Mouse (Mus musculus) neural tube, embryonic 12.5 days (tissue): ENCODE data around the gene Hist2h2aa1. TPM values are rescaled to one million over a fixed set of nuclear protein-coding genes. Genes with fewer than 3 reads are reported as not detected.
A peak's percentile ranks its signal among the peaks of the same experiment; 100 is the strongest.
"Not testable (repeated sequence)": the region's sequence is repeated elsewhere in the genome, so short reads cannot be mapped to it uniquely, and the experiment has no call there.

Source experiments
- ATAC-seq: fragments of 200-750 bp; cut with Nextera tagmentation; 2 replicates; pipeline ENCODE4 v1.8.0; 2017; ENCODE audit warnings: low read depth, mild to moderate bottlenecking, moderate TSS enrichment, moderate library complexity; ENCODE audit not compliant: low FRiP score
- H3K27ac ChIP-seq: fragments of 300-500 bp; sonication (generic); 2 replicates; pipeline ENCODE4 v1.5.1; 2016
- H3K27me3 ChIP-seq: fragments of 300-500 bp; sonication (generic); replicated peaks from 2 replicates; pipeline ENCODE4 v1.6.1; 2016; ENCODE audit warnings: mild to moderate bottlenecking
- H3K36me3 ChIP-seq: fragments of 300-500 bp; sonication (generic); 2 replicates; pipeline ENCODE4 v1.6.1; 2016; ENCODE audit warnings: mild to moderate bottlenecking
- H3K4me1 ChIP-seq: fragments of 300-500 bp; sonication (generic); 2 replicates; pipeline ENCODE4 v1.6.1; 2016
- H3K4me2 ChIP-seq: fragments of 300-500 bp; sonication (generic); replicated peaks from 2 replicates; pipeline ENCODE4 v1.6.1; 2016; ENCODE audit warnings: mild to moderate bottlenecking
- H3K4me3 ChIP-seq: fragments of 300-500 bp; sonication (generic); 2 replicates; pipeline ENCODE4 v1.5.1; 2016
- H3K9ac ChIP-seq: fragments of 300-500 bp; sonication (generic); 2 replicates; pipeline ENCODE4 v1.6.1; 2016; ENCODE audit warnings: mild to moderate bottlenecking
- H3K9me3 ChIP-seq: fragments of 300-500 bp; sonication (generic); 2 replicates; pipeline ENCODE4 v1.6.1; 2016; ENCODE audit warnings: mild to moderate bottlenecking
- WGBS: fragments of 180-500 bp; shearing (Covaris S2); methylation state at CpG from one replicate; pipeline ENCODE4 v1.1.7; 2016; 5-methylcytosine and 5-hydroxymethylcytosine counted together
- polyA plus RNA-seq: library from polyadenylated mRNA; unstranded; fragments of >200 nt; fragmentation: Nextera tagmentation; extraction: Ambion mirVana; gene quantifications from 2 replicates; pipeline ENCODE4 v1.2.1, GENCODE M21; 2016

Hist2h2aa1 gene
- 19.2 and 21.1 TPM in 2 replicates for polyA plus RNA-seq

DNA sequence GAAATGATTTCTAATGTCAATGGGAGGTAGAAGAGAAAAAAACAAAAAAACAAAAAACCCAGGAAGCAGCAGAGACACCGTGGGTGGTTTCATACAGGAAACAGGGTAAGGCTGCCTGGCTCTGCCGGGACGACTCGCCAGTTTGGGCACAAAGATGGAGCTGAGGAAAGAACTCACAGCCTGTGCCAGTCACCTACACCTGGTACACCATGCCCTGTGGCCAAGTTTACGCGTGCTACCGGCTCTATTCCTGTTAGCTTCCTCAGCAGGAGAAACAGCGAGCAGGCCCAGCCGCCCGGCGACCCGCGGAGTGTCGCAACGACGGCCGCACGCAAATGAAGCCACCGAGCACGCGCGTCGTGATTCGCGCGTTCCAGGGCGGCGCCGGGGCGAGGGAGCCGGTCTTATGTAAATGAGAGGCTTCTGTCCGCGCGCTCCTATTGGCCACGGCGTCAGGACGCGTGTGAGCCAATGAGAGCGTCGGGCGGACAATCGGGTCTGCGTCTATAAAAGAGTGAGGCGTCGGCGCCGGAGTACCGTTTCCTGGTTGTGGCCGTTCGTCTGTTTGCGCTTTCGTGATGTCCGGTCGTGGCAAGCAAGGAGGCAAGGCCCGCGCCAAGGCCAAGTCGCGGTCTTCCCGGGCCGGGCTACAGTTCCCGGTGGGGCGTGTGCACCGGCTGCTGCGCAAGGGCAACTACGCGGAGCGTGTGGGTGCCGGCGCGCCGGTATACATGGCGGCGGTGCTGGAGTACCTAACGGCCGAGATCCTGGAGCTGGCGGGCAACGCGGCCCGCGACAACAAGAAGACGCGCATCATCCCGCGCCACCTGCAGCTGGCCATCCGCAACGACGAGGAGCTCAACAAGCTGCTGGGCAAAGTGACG lies at the start of gene Hist2h2aa1:
Hist2h2aa1 (plus strand) TSS at position 495 of the 884 bp plus-strand sequence.
- H3K36me3 ChIP-seq, H3K9me3 ChIP-seq, H3K27me3 ChIP-seq: not testable (repeated sequence)
- WGBS, result under 1% methylated on average over 46 of the region's 88 CpGs
- peak within 1 kb of the TSS; percentile 64 for H3K4me2 ChIP-seq
- H3K4me1 ChIP-seq, result peaks cover 18% of the 10 kb centered on the region
- ATAC-seq, result peak; percentile 80
- peak within 1 kb of the TSS; percentile 68 for H3K9ac ChIP-seq
- peak within 1 kb of the TSS; percentile 41 for H3K4me3 ChIP-seq
- peak within 1 kb of the TSS; percentile 92 for H3K27ac ChIP-seq

DNA sequence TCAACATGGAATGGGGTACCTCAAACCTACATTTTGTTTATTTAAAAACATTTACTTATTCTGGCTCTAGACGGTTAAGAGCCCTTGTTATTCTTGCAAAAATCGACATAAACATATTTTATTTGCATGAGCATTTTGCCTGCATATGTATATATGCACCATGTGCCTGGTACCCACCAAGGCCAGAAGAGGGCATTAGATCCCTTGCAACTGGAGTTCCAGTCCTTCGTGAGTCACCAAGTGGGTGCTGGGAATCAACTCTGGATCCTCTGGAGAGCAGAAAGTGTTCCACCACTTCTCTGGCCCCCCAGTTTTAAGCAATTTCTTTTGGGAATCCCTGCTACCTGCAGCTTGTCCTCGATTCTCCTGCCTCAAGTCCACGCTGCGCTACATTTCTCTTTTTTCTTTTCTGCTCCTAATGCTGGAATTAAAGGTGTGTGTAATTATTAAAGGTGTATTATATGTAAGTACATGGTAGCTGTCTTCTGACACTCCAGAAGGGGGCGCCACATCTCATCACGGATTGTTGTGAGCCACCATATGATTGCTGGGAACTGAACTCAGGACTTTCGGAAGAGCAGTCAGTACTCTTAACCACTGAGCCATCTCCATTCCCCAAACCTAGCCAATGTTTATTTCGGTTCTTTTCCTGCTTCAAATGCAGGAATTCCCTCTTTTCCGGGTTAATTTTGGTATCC lies 49.5 kb upstream of the Hist2h2aa1 start:
- Histone ChIP-seq H3K4me3 (no peak overlapping the region), H3K4me1 (peaks cover 11% of the 10 kb centered on the region), H3K4me2 (peak overlapping the region; percentile 93; the same call in 1 of the 2 replicates), H3K36me3 (peaks cover 13% of the 10 kb centered on the region), H3K9me3 (no peaks in the 10 kb centered on the region), H3K27me3 (no peaks in the 10 kb centered on the region), H3K27ac (no peak overlapping the region), H3K9ac (no peak overlapping the region)
- ATAC-seq, result no peak
- WGBS, result 95% methylated on average over 11 of the region's 11 CpGs

GRCm38 (mm10) chr3:96196437-96197128 lies 48.7 kb upstream of the Hist2h2aa1 start:
- Histone ChIP-seq H3K4me2 (peak overlapping the region; percentile 93), H3K9ac (peak overlapping the region; percentile 77), H3K27me3 (no peaks in the 10 kb centered on the region), H3K9me3 (no peaks in the 10 kb centered on the region), H3K36me3 (peaks cover 13% of the 10 kb centered on the region), H3K4me1 (peaks cover 11% of the 10 kb centered on the region), H3K27ac (peak overlapping the region; percentile 88), H3K4me3 (peak overlapping the region; percentile 64)
- 18% methylated on average over 27 of the region's 27 CpGs for WGBS
- ATAC-seq, result peak; percentile 60

DNA sequence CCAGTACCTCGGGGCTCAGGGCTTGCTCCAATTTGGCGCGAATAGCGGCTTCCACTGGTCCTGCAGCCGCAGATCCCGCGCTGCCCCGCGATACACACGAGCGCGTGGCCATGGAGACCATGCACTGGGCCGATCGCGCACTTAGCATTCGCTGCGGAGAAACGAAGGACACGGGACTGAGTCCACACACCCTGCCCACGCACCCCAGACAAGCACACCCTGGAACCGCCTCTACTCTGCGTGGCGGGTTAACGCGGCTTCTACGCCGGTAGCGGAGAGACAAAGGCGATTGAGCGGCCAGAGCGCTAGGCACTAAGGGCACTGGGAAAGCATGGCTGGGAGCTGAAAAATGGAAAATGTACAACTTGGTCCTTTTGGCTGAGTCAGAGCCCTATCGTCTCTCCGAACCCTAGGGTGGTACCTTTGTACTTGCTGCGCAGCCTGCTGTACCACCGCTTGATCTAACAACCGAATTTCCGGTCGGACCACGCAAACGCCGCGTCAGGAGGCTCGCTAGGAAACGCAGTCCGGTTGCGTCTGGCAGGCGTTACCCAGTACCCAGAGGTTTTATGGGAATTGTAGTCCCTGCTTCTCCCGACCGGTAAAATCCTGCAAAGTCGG lies 48.1 kb upstream of the Hist2h2aa1 start:
- H3K9ac ChIP-seq, result peak overlapping the region; percentile 77
- WGBS, result under 1% methylated on average over 50 of the region's 50 CpGs
- H3K36me3 ChIP-seq, result peaks cover 13% of the 10 kb centered on the region
- peaks cover 11% of the 10 kb centered on the region for H3K4me1 ChIP-seq
- ATAC-seq, result peak; percentile 95
- peak overlapping the region; percentile 64 for H3K4me3 ChIP-seq
- peak overlapping the region; percentile 88 for H3K27ac ChIP-seq
- no peaks in the 10 kb centered on the region for H3K9me3 ChIP-seq
- no peaks in the 10 kb centered on the region for H3K27me3 ChIP-seq
- H3K4me2 ChIP-seq, result peak overlapping the region; percentile 93

DNA sequence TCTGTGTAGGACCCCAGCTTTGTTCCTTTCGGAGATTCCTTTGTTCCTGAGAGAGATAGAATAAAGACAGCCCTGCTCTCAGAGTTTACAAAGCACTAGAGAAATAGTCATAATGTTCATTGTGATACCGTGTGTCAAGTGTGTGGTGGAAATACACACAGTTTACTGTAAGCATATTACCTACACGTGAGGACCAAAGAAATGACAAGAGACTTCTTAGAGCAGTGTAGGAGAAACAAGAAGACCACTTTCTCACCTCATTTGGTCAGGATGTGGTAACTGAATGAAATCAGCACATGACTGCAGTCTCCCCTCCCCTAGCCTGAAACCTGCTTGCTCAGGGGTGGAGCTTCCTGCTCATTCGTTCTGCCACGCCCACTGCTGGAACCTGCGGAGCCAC lies 47.1 kb upstream of the Hist2h2aa1 start:
- Histone ChIP-seq H3K4me1 (peaks cover 11% of the 10 kb centered on the region), H3K27ac (no peak overlapping the region), H3K4me3 (peak overlapping the region; percentile 5; the same call in 1 of the 2 replicates), H3K27me3 (no peaks in the 10 kb centered on the region), H3K9ac (peak overlapping the region; percentile 14; the same call in 1 of the 2 replicates), H3K4me2 (peak overlapping the region; percentile 93), H3K36me3 (peaks cover 6% of the 10 kb centered on the region; the same call in 1 of the 2 replicates), H3K9me3 (no peaks in the 10 kb centered on the region)
- 5% methylated on average over 6 of the region's 6 CpGs for WGBS
- ATAC-seq, result 0 out of 2 replicates have a peak, but pooled peaks have one; percentile 8

GRCm38 (mm10) chr3:96198601-96199251 lies 46.6 kb upstream of the Hist2h2aa1 start:
- H3K27me3 ChIP-seq, ATAC-seq, H3K4me3 ChIP-seq, H3K9me3 ChIP-seq, H3K9ac ChIP-seq, H3K27ac ChIP-seq, H3K36me3 ChIP-seq: not testable (repeated sequence)
- WGBS, result 33% methylated on average over 8 of the region's 8 CpGs
- H3K4me2 ChIP-seq, result 0 out of 2 replicates have a peak overlapping the region, but pooled peaks have one; percentile 9
- peaks cover 11% of the 10 kb centered on the region for H3K4me1 ChIP-seq

GRCm38 (mm10) chr3:96199731-96200130 lies 45.6 kb upstream of the Hist2h2aa1 start:
- no peaks in the 10 kb centered on the region for H3K9me3 ChIP-seq
- H3K36me3 ChIP-seq, result no peaks in the 10 kb centered on the region
- H3K4me2 ChIP-seq, result no peak overlapping the region
- no peak overlapping the region for H3K4me3 ChIP-seq
- peaks cover 11% of the 10 kb centered on the region for H3K4me1 ChIP-seq
- no peak overlapping the region for H3K27ac ChIP-seq
- WGBS, result 79% methylated on average over 2 of the region's 2 CpGs
- H3K9ac ChIP-seq, result no peak overlapping the region
- H3K27me3 ChIP-seq, result no peaks in the 10 kb centered on the region
- no peak for ATAC-seq

GRCm38 (mm10) chr3:96207819-96208218 lies 37.5 kb upstream of the Hist2h2aa1 start:
- Histone ChIP-seq H3K4me1 (no peaks in the 10 kb centered on the region), H3K4me2 (no peak overlapping the region), H3K27ac (no peak overlapping the region), H3K4me3 (no peak overlapping the region), H3K27me3 (no peaks in the 10 kb centered on the region), H3K9ac (no peak overlapping the region), H3K36me3 (no peaks in the 10 kb centered on the region), H3K9me3 (no peaks in the 10 kb centered on the region)
- 87% methylated on average over 3 of the region's 3 CpGs for WGBS
- no peak for ATAC-seq

DNA sequence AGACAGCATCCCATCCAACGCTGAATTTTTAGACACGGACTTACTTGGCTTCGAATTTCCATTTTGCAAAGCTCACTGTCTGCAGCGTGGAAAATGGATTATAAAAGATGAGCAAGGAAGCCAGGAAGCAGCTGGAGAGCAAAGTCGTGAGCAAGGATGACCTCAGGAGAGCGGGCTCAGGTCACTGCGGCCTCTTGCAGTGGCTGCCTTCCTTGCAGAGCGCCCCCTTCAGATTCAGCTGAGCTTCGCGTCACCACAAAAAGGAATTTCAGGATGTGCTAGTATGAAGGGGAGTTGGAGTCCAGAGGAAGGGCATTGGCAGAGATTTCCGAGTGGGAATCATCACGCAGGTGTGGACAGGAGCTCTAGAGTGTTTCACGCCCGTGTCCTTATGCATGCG lies 36.1 kb upstream of the Hist2h2aa1 start:
- H3K27me3 ChIP-seq, result no peaks in the 10 kb centered on the region
- no peak overlapping the region for H3K9ac ChIP-seq
- no peak overlapping the region for H3K4me2 ChIP-seq
- no peak overlapping the region for H3K27ac ChIP-seq
- no peak overlapping the region for H3K4me3 ChIP-seq
- no peaks in the 10 kb centered on the region for H3K9me3 ChIP-seq
- no peaks in the 10 kb centered on the region for H3K36me3 ChIP-seq
- no peak for ATAC-seq
- 25% methylated on average over 15 of the region's 15 CpGs for WGBS
- no peaks in the 10 kb centered on the region for H3K4me1 ChIP-seq

DNA sequence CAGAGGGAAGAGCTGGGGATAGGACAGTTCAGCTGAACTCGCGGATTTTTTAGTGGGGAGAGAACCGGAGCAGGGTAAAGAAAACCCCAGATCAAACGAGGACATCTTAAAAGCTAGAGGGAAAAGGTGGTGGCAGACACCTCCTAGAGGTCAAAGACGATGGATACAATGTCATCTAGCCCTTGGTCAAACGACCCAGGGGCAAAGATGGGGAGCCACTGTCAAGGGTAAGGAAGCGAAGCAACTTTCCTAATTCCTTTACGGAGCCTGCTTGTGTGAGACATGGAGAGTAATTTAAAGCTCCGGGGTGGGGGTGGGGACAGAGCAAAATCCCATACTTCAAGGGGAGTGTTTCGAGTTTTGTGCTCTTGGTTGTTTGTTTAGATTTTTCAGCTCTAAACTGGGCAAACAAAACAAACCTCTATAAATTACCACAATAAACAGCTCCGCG lies 26.1 kb upstream of the Hist2h2aa1 start:
- Histone ChIP-seq H3K27ac (peak overlapping the region; percentile 46), H3K27me3 (no peaks in the 10 kb centered on the region), H3K4me2 (peak overlapping the region; percentile 80), H3K4me3 (peak overlapping the region; percentile 65), H3K9me3 (no peaks in the 10 kb centered on the region), H3K36me3 (no peaks in the 10 kb centered on the region), H3K4me1 (peaks cover 17% of the 10 kb centered on the region; the same call in 1 of the 2 replicates), H3K9ac (peak overlapping the region; percentile 53)
- peak; percentile 52 for ATAC-seq
- WGBS, result under 1% methylated on average over 12 of the region's 12 CpGs

- under 1% methylated on average over 36 of the region's 37 CpGs for WGBS
- Histone ChIP-seq H3K27me3 (no peaks in the 10 kb centered on the region), H3K36me3 (no peaks in the 10 kb centered on the region), H3K4me3 (peak within 1 kb of the TSS; percentile 65), H3K9me3 (no peaks in the 10 kb centered on the region), H3K4me2 (peak within 1 kb of the TSS; percentile 80), H3K4me1 (peaks cover 17% of the 10 kb centered on the region; the same call in 1 of the 2 replicates), H3K27ac (peak within 1 kb of the TSS; percentile 94), H3K9ac (peak within 1 kb of the TSS; percentile 73)
- peak; percentile 91 for ATAC-seq
Observed at GRCm38 (mm10) chr3:96219661-96220130, 25.6 kb upstream of the Hist2h2aa1 start, which contains the start of the genes Bola1 and Hist2h2ab. Gene Bola1 (minus strand): TSS chr3:96219709. Gene Hist2h2ab (plus strand): TSS chr3:96219865.
